Mouse (Mus musculus) heart, embryonic 14.5 days (tissue): ENCODE measurements around the gene Ctdnep1. TPM values are rescaled to one million over a fixed set of nuclear protein-coding genes. Genes with fewer than 3 reads are reported as not detected.

ENCODE experiments used
- ATAC-seq: fragments of 200-750 bp; cut with Nextera tagmentation; 2 replicates; pipeline ENCODE4 v1.8.0; 2017; ENCODE audit warnings: low read depth, moderate TSS enrichment; ENCODE audit not compliant: insufficient number of reproducible peaks, insufficient read depth, low FRiP score
- H3K27ac ChIP-seq, 2 experiments: fragments of 200-500 bp in 1 of 2; fragments of 300-500 bp in 1 of 2; sonication (generic) in 1 of 2; replicated peaks in 1 of 2; 2 replicates each; pipeline ENCODE4 v1.5.1; 2012 to 2014; ENCODE audit warnings: low read depth in 2 of 2, low read length in 2 of 2, control low read depth in 1 of 2, mild to moderate bottlenecking in 1 of 2, mixed read lengths in 1 of 2; ENCODE audit not compliant: control insufficient read depth in 1 of 2, insufficient read depth in 1 of 2
- H3K27me3 ChIP-seq: fragments of 300-500 bp; sonication (generic); 2 replicates; pipeline ENCODE4 v1.6.1; 2014; ENCODE audit warnings: mild to moderate bottlenecking, low read length, control low read depth; ENCODE audit not compliant: control insufficient read depth, insufficient read depth
- H3K36me3 ChIP-seq: fragments of 300-500 bp; sonication (generic); 2 replicates; pipeline ENCODE4 v1.6.1; 2014; ENCODE audit warnings: mild to moderate bottlenecking, control low read depth, low read length, mixed read lengths; ENCODE audit not compliant: control insufficient read depth, insufficient read depth
- H3K4me1 ChIP-seq, 2 experiments: fragments of 200-500 bp in 1 of 2; fragments of 300-500 bp in 1 of 2; sonication (generic) in 1 of 2; 2 replicates each; pipeline ENCODE4 v1.6.1; 2012 to 2014; ENCODE audit warnings: low read length in 2 of 2, control low read depth in 1 of 2, mixed read lengths in 1 of 2; ENCODE audit not compliant: control insufficient read depth in 2 of 2, insufficient read depth in 2 of 2
- H3K4me2 ChIP-seq: fragments of 300-500 bp; sonication (generic); 2 replicates; pipeline ENCODE4 v1.6.1; 2014; ENCODE audit warnings: mild to moderate bottlenecking, low read length
- H3K4me3 ChIP-seq, 2 experiments: fragments of 200-500 bp in 1 of 2; fragments of 300-500 bp in 1 of 2; sonication (generic) in 1 of 2; 2 replicates each; pipeline ENCODE4 v1.5.1; 2012 to 2014; ENCODE audit warnings: low read length in 2 of 2, mild to moderate bottlenecking in 2 of 2, control low read depth in 1 of 2, low read depth in 1 of 2, moderate library complexity in 1 of 2; ENCODE audit not compliant: control insufficient read depth in 1 of 2, insufficient read depth in 1 of 2
- H3K9ac ChIP-seq: fragments of 300-500 bp; sonication (generic); 2 replicates; pipeline ENCODE4 v1.6.1; 2014; ENCODE audit warnings: mild to moderate bottlenecking, low read length
- H3K9me3 ChIP-seq: fragments of 300-500 bp; sonication (generic); 2 replicates; pipeline ENCODE4 v1.6.1; 2016; ENCODE audit warnings: low read length, control low read depth; ENCODE audit not compliant: control insufficient read depth
- WGBS: fragments of 180-500 bp; shearing (Covaris S2); extraction: QIAGEN DNeasy Blood & Tissue Kit; methylation state at CpG from one replicate; pipeline ENCODE4 v1.1.7; 2014; 5-methylcytosine and 5-hydroxymethylcytosine counted together
- polyA plus RNA-seq: library from polyadenylated mRNA; unstranded; fragments of >200 nt; fragmentation: Nextera tagmentation; extraction: Ambion mirVana; gene quantifications from 2 replicates; pipeline ENCODE4 v1.2.1, GENCODE M21; 2014

Ctdnep1 gene
- polyA plus RNA-seq, 1 experiment from 2014 or later: 26.0 TPM

DNA sequence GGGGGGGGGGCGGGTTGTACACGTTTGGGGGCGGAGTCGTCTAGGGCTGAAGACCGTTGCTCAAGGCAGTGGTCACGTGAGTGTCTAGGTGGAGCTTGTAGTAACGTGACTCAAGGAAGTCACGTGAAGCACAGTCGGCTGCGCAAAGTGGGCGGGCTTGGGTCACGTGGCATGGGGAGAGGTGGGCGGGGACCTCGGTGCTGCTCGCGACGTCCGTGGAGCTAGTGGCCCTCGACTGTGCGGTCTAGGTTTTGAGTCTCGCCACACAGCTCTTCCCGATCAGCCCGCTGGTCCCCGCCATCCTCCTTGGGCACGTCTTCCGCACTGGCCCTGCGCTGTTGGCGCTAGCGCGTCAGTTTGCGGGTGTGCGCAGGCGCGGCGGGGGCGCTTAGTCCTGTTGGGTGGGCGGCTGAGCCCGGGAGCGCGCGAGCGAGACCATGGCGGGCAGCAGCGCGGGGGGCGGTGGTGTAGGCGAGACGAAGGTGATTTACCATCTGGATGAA is 19.5 kb downstream of the Ctdnep1 start, which contains the start of gene Dvl2:
TSS of gene Dvl2 (plus strand) at position 200 of the 503 bp plus-strand sequence.
- under 1% methylated on average over 48 of the region's 48 CpGs for WGBS
- H3K4me1 ChIP-seq: peaks cover 11 to 27% of the 10 kb centered on the region in 2 experiments

GRCm38 (mm10) chr11:70001159-70001558 is 20.2 kb downstream of the Ctdnep1 start:
- Histone ChIP-seq H3K4me1 (peaks cover 11 to 27% of the 10 kb centered on the region in 2 experiments), H3K36me3 (peaks cover 46% of the 10 kb centered on the region), H3K27me3 (no peaks in the 10 kb centered on the region), H3K9ac (peak overlapping the region; percentile 92), H3K4me3 (peak overlapping the region; percentile 78 to 89), H3K4me2 (peak overlapping the region; percentile 96), H3K9me3 (no peaks in the 10 kb centered on the region), H3K27ac (peak overlapping the region; percentile 94 to 95)
- ATAC-seq: no peak
- WGBS: 13% methylated on average over 8 of the region's 8 CpGs

More for the DNA sequence above, 19.5 kb downstream of the Ctdnep1 start, which contains the start of gene Dvl2:
- peaks cover 39% of the 10 kb centered on the region for H3K36me3 ChIP-seq
- H3K4me3 ChIP-seq: peak within 1 kb of the TSS; percentile 78 to 89
- peak; percentile 54 for ATAC-seq
- no peaks in the 10 kb centered on the region for H3K9me3 ChIP-seq
- H3K4me2 ChIP-seq: peak within 1 kb of the TSS; percentile 96
- H3K27me3 ChIP-seq: no peaks in the 10 kb centered on the region
- peak within 1 kb of the TSS; percentile 94 to 95 for H3K27ac ChIP-seq
- peak within 1 kb of the TSS; percentile 92 for H3K9ac ChIP-seq

DNA sequence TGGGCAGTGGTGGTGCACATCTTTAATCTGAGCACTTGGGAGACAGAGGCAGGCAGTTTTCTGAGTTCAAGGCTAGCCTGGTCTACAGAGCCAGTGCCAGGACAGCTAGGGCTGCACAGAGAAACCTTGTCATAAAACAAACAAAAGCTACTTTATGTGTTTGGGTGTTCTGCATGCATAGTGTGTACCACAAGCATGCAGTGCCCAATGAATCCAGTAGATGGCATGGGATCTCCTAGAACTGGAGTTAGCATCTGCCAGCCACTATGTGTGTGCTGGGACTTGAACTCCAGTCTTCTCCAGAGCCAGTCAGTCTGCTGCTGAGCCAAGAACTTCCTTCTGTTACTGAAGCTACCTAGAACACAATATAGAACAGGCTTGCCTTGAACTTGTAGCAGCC is 20.9 kb downstream of the Ctdnep1 start:
- Histone ChIP-seq H3K4me3 (peak overlapping the region in 1 of 2 experiments; percentile 89; a peak in 2 of 4 replicates), H3K4me1 (peaks cover 11 to 27% of the 10 kb centered on the region in 2 experiments), H3K9ac (no peak overlapping the region; the same call in 1 of the 2 replicates), H3K9me3 (no peaks in the 10 kb centered on the region), H3K4me2 (peak overlapping the region; percentile 96), H3K36me3 (peaks cover 53% of the 10 kb centered on the region), H3K27me3 (no peaks in the 10 kb centered on the region), H3K27ac (no peak overlapping the region)
- ATAC-seq: no peak

GRCm38 (mm10) chr11:70002471-70002870 is 21.5 kb downstream of the Ctdnep1 start:
- Histone ChIP-seq H3K9ac (peak overlapping the region; percentile 41; the same call in 1 of the 2 replicates), H3K4me2 (peak overlapping the region; percentile 96; the same call in 1 of the 2 replicates), H3K27ac (no peak overlapping the region), H3K27me3 (no peaks in the 10 kb centered on the region), H3K4me3 (0 out of 4 replicates have a peak overlapping the region, but pooled peaks of 1 of the 2 experiments have one; percentile 89), H3K9me3 (no peaks in the 10 kb centered on the region), H3K36me3 (peaks cover 59% of the 10 kb centered on the region), H3K4me1 (peaks cover 11 to 25% of the 10 kb centered on the region in 2 experiments)
- ATAC-seq: no peak
- 95% methylated on average over 2 of the region's 2 CpGs for WGBS

GRCm38 (mm10) chr11:70005521-70005920 is 24.6 kb downstream of the Ctdnep1 start:
- Histone ChIP-seq H3K36me3 (peaks cover 64% of the 10 kb centered on the region), H3K4me3 (no peak overlapping the region), H3K9me3 (no peaks in the 10 kb centered on the region), H3K4me1 (peaks cover 8 to 14% of the 10 kb centered on the region in 2 experiments; a peak in 3 of 4 replicates), H3K4me2 (no peak overlapping the region), H3K27me3 (no peaks in the 10 kb centered on the region), H3K9ac (no peak overlapping the region), H3K27ac (no peak overlapping the region)
- WGBS: 63% methylated on average over 5 of the region's 5 CpGs
- no peak for ATAC-seq

DNA sequence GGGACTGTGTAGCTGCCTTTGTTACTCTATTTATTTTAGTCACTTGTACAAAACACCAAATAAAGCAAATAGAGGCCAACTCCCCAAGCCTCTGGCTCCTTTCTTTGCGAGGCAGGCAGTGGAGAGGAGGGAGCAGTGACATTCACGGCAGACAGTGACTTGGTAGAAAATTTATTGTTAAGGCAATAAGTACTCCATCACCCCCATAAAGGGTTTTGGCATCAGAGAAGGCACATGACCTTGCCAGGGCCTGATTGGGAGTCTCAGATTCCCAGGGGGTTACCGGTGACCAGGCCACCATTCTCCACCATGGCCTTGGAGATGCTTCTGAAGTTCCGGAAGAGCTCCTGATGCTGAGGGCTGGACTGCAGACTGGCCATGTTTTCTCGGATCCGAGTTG is 29.1 kb downstream of the Ctdnep1 start:
- Histone ChIP-seq H3K36me3 (peaks cover 91% of the 10 kb centered on the region), H3K4me3 (no peak overlapping the region), H3K9ac (no peak overlapping the region), H3K27ac (no peak overlapping the region), H3K27me3 (no peaks in the 10 kb centered on the region), H3K4me2 (no peak overlapping the region), H3K9me3 (no peaks in the 10 kb centered on the region), H3K4me1 (peaks cover 2 to 7% of the 10 kb centered on the region in 2 experiments; a peak in 3 of 4 replicates)
- 82% methylated on average over 6 of the region's 6 CpGs for WGBS
- ATAC-seq: no peak

GRCm38 (mm10) chr11:70010548-70010947 is 29.6 kb downstream of the Ctdnep1 start:
- peaks cover 86% of the 10 kb centered on the region for H3K36me3 ChIP-seq
- H3K27me3 ChIP-seq: no peaks in the 10 kb centered on the region
- no peak overlapping the region for H3K4me2 ChIP-seq
- no peak overlapping the region for H3K27ac ChIP-seq
- peaks cover 2 to 9% of the 10 kb centered on the region in 2 experiments; a peak in 3 of 4 replicates for H3K4me1 ChIP-seq
- H3K9ac ChIP-seq: no peak overlapping the region
- no peak overlapping the region for H3K4me3 ChIP-seq
- ATAC-seq: no peak
- 82% methylated on average over 12 of the region's 12 CpGs for WGBS
- H3K9me3 ChIP-seq: no peaks in the 10 kb centered on the region
